Mouse (Mus musculus): ENCODE measurements around the gene Ttll3. TPM values are rescaled to one million over a fixed set of nuclear protein-coding genes. Genes with fewer than 3 reads are reported as not detected.

Gene Ttll3
- polyA plus RNA-seq, 1 experiment from 2014 or later, result 2.3 TPM

DNA sequence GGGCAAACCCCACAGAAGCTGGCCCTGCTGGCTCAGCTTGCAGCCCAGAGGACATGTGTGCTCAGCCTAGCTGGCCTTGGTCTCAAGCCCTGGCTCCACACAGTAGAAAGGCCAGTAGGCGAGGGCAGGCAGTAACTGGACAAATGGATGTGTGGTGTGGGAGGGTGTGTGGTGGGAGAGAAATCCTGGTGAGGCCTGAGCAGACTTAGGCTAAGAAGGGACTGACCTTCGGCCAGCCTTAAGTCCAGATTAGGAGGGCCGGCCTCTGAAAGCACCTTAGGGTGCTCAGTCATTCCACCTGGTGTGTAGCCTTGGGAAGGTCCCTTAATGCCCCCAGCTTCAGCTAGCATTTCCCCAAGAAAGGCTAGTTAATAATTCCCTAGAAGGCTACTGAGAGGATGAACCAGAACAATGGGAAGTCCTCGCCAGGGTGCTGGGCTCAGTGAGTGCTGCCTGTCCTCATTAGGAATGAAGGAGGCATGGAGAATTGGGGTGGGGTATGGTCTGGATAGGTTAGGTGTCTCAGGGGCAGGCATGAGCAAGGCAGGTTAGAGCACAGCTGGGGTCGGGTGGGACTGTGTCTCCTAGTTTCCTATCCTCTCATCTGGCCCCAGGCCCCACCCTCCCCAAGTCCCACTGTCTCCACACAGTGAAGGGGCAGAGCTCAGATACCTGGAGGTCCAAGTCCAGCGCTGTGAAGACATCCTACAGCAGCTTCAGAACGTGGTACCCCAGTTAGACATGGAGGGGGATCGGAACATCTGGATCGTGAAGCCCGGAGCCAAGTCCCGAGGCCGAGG, 15.8 kb downstream of the Ttll3 start:
- H3K4me3 ChIP-seq (ENCODE audit: low read length), result no peak overlapping the region
- ATAC-seq (replicated peaks; ENCODE audit: extremely low read depth, insufficient read depth, low FRiP score), result no peak
- no peak overlapping the region for H3K27ac ChIP-seq (ENCODE audit: low read length)
- H3K27me3 ChIP-seq (ENCODE audit: control insufficient read depth, insufficient read depth, low read length), result no peaks in the 10 kb centered on the region
- no peak overlapping the region for H3K9ac ChIP-seq (ENCODE audit: low read length)
- no peaks in the 10 kb centered on the region for H3K36me3 ChIP-seq (ENCODE audit: control insufficient read depth, insufficient read depth)
- WGBS, result 77% methylated on average over 12 of the region's 12 CpGs
- no peaks in the 10 kb centered on the region for H3K4me1 ChIP-seq (ENCODE audit: control insufficient read depth, insufficient read depth, low read length)
- no peak overlapping the region for H3K4me2 ChIP-seq (ENCODE audit: low read depth, low read length)
- H3K9me3 ChIP-seq (replicated peaks; ENCODE audit: control insufficient read depth, low read length), result no peaks in the 10 kb centered on the region

DNA sequence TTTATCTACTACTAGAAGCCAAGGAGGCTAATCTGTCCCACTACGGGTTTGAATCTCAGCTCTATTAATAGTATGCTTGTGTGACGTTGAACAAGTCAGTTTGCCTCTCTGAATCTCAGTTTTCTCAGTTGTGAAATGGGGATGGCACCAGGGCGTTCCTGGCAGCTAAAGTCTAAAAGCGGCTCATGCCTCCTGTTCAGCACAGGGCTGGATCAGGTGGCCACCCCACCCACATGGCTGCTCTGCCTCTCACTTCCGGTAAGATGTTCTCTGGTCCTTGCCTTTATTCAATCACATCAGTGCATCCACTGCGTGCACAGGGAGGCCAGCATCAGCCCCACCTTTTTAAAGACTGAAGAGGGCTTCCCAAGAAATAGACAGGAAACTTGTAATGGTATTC, 16.4 kb downstream of the Ttll3 start:
- no peaks in the 10 kb centered on the region for H3K36me3 ChIP-seq (ENCODE audit: control insufficient read depth, insufficient read depth)
- H3K27ac ChIP-seq (ENCODE audit: low read length), result no peak overlapping the region
- ATAC-seq (replicated peaks; ENCODE audit: extremely low read depth, insufficient read depth, low FRiP score), result no peak
- no peaks in the 10 kb centered on the region for H3K9me3 ChIP-seq (replicated peaks; ENCODE audit: control insufficient read depth, low read length)
- H3K4me2 ChIP-seq (ENCODE audit: low read depth, low read length), result no peak overlapping the region
- H3K9ac ChIP-seq (ENCODE audit: low read length), result no peak overlapping the region
- WGBS, result 70% methylated on average over 6 of the region's 6 CpGs
- no peak overlapping the region for H3K4me3 ChIP-seq (ENCODE audit: low read length)
- no peaks in the 10 kb centered on the region for H3K27me3 ChIP-seq (ENCODE audit: control insufficient read depth, insufficient read depth, low read length)
- H3K4me1 ChIP-seq (ENCODE audit: control insufficient read depth, insufficient read depth, low read length), result no peaks in the 10 kb centered on the region

DNA sequence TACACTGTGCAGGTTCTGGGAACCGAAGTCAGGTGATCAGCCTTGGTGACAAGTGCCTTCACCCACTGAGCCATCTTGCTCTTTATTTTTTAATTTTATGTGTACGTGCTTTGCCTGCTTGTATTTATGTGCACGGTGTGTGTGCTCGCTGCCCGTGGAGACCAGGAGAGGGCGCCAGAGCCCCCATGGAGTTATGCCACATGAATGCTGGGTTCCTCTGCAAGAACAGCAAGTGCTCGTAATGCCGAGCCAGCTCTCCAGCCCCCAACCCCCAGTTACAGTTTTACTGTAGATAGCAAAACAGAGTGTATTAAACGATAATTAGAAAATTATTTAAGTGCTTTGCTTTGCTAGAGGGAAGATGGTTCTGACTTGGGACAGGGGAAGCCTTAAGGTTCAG, 17.6 kb downstream of the Ttll3 start:
- ATAC-seq (replicated peaks; ENCODE audit: extremely low read depth, insufficient read depth, low FRiP score), result no peak
- H3K4me3 ChIP-seq (ENCODE audit: low read length), result no peak overlapping the region
- no peaks in the 10 kb centered on the region for H3K27me3 ChIP-seq (ENCODE audit: control insufficient read depth, insufficient read depth, low read length)

DNA sequence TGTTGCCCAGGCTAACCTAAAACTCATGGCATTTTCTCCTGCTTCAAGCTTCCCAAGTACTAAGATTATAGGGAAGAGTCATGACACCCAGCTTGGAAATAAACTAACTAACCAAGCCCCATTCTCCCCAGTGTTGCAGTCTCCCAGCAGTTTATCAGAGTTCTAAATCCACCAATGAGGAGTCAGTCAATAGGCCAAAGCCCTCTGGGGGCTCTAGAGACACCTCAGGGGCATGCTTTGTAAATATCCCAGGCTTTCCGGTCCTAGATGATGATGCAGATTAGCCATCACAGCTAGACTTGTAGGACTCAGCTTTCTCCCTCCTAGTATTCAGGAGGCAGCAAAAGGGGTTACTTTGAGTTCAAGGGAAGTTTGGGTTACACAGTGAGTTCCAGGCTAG, 20.9 kb downstream of the Ttll3 start:
- H3K4me1 ChIP-seq (ENCODE audit: control insufficient read depth, insufficient read depth, low read length), result no peaks in the 10 kb centered on the region
- H3K36me3 ChIP-seq (ENCODE audit: control insufficient read depth, insufficient read depth), result no peaks in the 10 kb centered on the region
- no peak overlapping the region for H3K27ac ChIP-seq (ENCODE audit: low read length)
- no peak for ATAC-seq (replicated peaks; ENCODE audit: extremely low read depth, insufficient read depth, low FRiP score)
- H3K9me3 ChIP-seq (replicated peaks; ENCODE audit: control insufficient read depth, low read length), result no peaks in the 10 kb centered on the region
- no peaks in the 10 kb centered on the region for H3K27me3 ChIP-seq (ENCODE audit: control insufficient read depth, insufficient read depth, low read length)
- H3K4me2 ChIP-seq (ENCODE audit: low read depth, low read length), result no peak overlapping the region
- no peak overlapping the region for H3K4me3 ChIP-seq (ENCODE audit: low read length)
- no peak overlapping the region for H3K9ac ChIP-seq (ENCODE audit: low read length)
- WGBS, result 50% methylated on average over 1 of the region's 1 CpGs

More for the DNA sequence above, 17.6 kb downstream of the Ttll3 start:
- Histone ChIP-seq H3K27ac (ENCODE audit: low read length) (no peak overlapping the region), H3K9ac (ENCODE audit: low read length) (no peak overlapping the region), H3K4me1 (ENCODE audit: control insufficient read depth, insufficient read depth, low read length) (no peaks in the 10 kb centered on the region), H3K4me2 (ENCODE audit: low read depth, low read length) (no peak overlapping the region), H3K9me3 (replicated peaks; ENCODE audit: control insufficient read depth, low read length) (no peaks in the 10 kb centered on the region), H3K36me3 (ENCODE audit: control insufficient read depth, insufficient read depth) (no peaks in the 10 kb centered on the region)
- WGBS, result 77% methylated on average over 9 of the region's 9 CpGs

DNA sequence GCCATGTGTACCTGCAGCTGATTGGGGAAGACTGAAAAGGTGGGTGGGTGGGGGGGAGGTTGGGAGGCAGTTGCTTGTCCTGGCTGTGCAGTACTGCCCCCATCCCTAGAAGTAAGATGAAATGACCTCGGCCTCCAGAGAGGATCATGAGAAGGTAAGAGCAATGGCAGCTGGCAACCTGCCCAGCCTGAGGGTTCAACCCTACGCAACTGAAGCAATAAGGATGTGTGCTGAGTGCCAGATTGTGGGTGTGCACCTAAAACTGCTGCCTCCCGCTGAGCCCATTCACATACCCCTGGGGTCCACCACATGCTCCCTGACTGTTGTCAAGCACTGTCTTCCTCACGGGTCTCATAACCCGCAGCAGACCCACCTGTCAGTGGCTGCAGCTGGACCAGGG, 27.4 kb downstream of the Ttll3 start:
- no peak for ATAC-seq (replicated peaks; ENCODE audit: extremely low read depth, insufficient read depth, low FRiP score)
- peaks cover 8% of the 10 kb centered on the region for H3K4me1 ChIP-seq (ENCODE audit: control insufficient read depth, insufficient read depth, low read length)
- H3K9ac ChIP-seq (ENCODE audit: low read length), result no peak overlapping the region
- no peak overlapping the region for H3K27ac ChIP-seq (ENCODE audit: low read length)
- H3K27me3 ChIP-seq (ENCODE audit: control insufficient read depth, insufficient read depth, low read length), result no peaks in the 10 kb centered on the region
- H3K4me3 ChIP-seq (ENCODE audit: low read length), result no peak overlapping the region
- H3K4me2 ChIP-seq (ENCODE audit: low read depth, low read length), result no peak overlapping the region
- no peaks in the 10 kb centered on the region for H3K36me3 ChIP-seq (ENCODE audit: control insufficient read depth, insufficient read depth)
- WGBS, result 60% methylated on average over 5 of the region's 5 CpGs
- H3K9me3 ChIP-seq (replicated peaks; ENCODE audit: control insufficient read depth, low read length), result no peaks in the 10 kb centered on the region

DNA sequence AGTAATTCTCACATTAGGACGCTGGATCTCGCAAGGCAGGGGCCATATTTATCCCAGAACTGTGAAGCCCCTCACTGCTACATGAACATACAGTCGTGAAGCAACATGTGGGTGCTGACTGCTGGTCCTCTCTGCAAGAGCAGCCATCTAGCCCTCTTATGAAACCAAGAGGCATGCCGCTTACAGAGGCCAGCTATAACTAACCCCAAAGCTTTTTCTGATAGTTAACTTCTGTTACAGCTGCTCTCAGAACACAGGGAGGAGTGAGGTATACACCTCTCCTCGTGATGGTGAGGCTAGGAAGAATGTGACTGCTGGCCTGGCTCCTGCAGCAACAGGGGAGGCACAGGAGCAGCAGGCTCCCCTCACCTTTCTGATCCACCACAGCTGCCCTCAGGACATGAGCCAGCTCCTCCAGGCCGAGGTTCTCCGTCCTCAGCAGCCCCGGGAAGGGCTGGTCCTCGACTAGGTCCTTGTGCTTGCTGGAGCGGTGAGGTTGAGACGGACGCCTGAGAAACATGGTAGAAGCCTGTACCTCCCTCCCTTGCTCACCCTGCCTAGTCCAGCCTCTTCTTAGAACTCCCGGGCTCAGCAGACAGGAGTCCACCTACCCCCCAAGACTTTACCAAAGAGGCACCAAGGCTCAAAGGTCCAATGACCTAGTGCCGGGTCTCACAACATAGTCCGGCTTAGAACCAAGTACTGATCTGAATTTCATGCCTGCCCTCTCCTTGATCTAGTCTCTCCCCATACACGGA, 29.6 kb downstream of the Ttll3 start:
- peak overlapping the region; percentile 58 for H3K27ac ChIP-seq (ENCODE audit: low read length)
- peak overlapping the region; percentile 93 for H3K4me2 ChIP-seq (ENCODE audit: low read depth, low read length)
- peak; percentile 25; the same call in 1 of the 2 replicates for ATAC-seq (replicated peaks; ENCODE audit: extremely low read depth, insufficient read depth, low FRiP score)
- H3K36me3 ChIP-seq (ENCODE audit: control insufficient read depth, insufficient read depth), result no peaks in the 10 kb centered on the region
- H3K9ac ChIP-seq (ENCODE audit: low read length), result peak overlapping the region; percentile 85
- H3K4me3 ChIP-seq (ENCODE audit: low read length), result peak overlapping the region; percentile 78
- H3K27me3 ChIP-seq (ENCODE audit: control insufficient read depth, insufficient read depth, low read length), result no peaks in the 10 kb centered on the region
- WGBS, result 11% methylated on average over 16 of the region's 16 CpGs
- no peaks in the 10 kb centered on the region for H3K9me3 ChIP-seq (replicated peaks; ENCODE audit: control insufficient read depth, low read length)
- peaks cover 8% of the 10 kb centered on the region for H3K4me1 ChIP-seq (ENCODE audit: control insufficient read depth, insufficient read depth, low read length)

DNA sequence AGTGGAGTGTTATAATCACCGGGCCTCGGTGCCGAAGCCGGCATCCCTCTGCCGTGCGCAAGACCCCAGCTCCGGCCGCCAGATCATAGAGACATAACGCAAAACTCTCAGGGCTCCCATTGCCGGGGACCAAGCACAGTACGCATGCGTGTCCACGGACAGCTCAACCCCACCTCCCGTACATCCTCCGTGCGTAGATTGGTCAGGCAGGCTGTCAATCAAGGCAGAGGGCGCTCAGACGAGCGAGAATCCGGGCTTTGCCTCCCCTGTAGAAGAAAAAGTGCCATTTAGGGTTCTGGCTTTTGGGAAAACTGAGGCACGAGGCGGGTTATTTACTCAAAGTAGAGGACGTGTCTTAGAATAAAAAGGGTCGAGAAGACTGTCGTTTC, 30.1 kb downstream of the Ttll3 start, which contains the start of gene Rpusd3:
Gene Rpusd3 (minus strand): TSS at position 142 of the 389 bp plus-strand sequence.
- peak within 1 kb of the TSS; percentile 58 for H3K27ac ChIP-seq (ENCODE audit: low read length)
- WGBS, result under 1% methylated on average over 25 of the region's 25 CpGs
- H3K9me3 ChIP-seq (replicated peaks; ENCODE audit: control insufficient read depth, low read length), result no peaks in the 10 kb centered on the region
- peak within 1 kb of the TSS; percentile 78 for H3K4me3 ChIP-seq (ENCODE audit: low read length)
- peak within 1 kb of the TSS; percentile 85 for H3K9ac ChIP-seq (ENCODE audit: low read length)
- no peaks in the 10 kb centered on the region for H3K27me3 ChIP-seq (ENCODE audit: control insufficient read depth, insufficient read depth, low read length)
- no peaks in the 10 kb centered on the region for H3K36me3 ChIP-seq (ENCODE audit: control insufficient read depth, insufficient read depth)
- peak; percentile 98 for ATAC-seq (replicated peaks; ENCODE audit: extremely low read depth, insufficient read depth, low FRiP score)
- H3K4me1 ChIP-seq (ENCODE audit: control insufficient read depth, insufficient read depth, low read length), result peaks cover 8% of the 10 kb centered on the region
- peak within 1 kb of the TSS; percentile 93 for H3K4me2 ChIP-seq (ENCODE audit: low read depth, low read length)

DNA sequence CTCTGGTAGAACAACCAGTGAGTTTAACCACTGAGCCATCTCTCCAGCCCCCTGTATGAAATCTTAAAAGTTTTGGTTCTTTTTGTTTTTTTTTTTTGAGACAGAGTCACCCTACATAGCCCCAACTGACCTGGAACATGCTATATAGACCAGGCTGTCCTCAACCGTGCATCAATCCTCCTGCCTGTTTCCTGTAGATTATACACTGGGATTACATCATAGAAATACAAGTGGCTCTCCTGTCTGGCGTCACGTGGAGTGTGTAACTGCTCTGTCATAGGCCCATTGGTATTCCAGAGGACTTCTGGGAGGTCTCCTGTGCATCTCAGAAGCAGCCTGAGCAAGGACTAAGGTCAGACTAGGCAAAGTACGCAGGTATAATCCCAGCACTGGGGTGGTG, 33.9 kb downstream of the Ttll3 start:
- H3K4me1 ChIP-seq (ENCODE audit: control insufficient read depth, insufficient read depth, low read length), result peaks cover 8% of the 10 kb centered on the region
- ATAC-seq (replicated peaks; ENCODE audit: extremely low read depth, insufficient read depth, low FRiP score), result no peak
- peaks cover 4% of the 10 kb centered on the region; the same call in 1 of the 2 replicates for H3K9me3 ChIP-seq (replicated peaks; ENCODE audit: control insufficient read depth, low read length)
- H3K36me3 ChIP-seq (ENCODE audit: control insufficient read depth, insufficient read depth), result no peaks in the 10 kb centered on the region
- no peaks in the 10 kb centered on the region for H3K27me3 ChIP-seq (ENCODE audit: control insufficient read depth, insufficient read depth, low read length)
- H3K4me2 ChIP-seq (ENCODE audit: low read depth, low read length), result no peak overlapping the region
- 54% methylated on average over 4 of the region's 4 CpGs for whole genome bisulfite sequencing
- no peak overlapping the region for H3K4me3 ChIP-seq (ENCODE audit: low read length)
- no peak overlapping the region for H3K9ac ChIP-seq (ENCODE audit: low read length)
- H3K27ac ChIP-seq (ENCODE audit: low read length), result no peak overlapping the region

DNA sequence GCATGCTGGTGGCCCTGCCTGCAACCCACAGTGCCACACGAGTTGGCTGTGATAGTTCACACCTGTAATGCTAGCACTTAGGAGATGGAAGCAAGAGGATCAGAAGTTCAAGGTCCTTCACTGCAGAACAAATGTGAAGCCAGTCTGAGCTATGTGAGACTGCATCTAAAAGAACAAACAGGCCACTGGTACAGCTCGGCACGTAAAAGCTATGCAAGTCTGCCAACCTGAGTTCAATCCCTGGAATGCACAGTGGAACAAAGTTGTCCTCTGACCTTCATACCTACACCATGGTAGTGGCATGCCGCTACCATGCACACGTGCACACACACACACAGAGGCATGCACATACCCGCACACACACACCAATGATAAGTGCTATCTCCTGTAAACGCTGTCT, 35.1 kb downstream of the Ttll3 start:
- Histone ChIP-seq H3K27ac (ENCODE audit: low read length) (no peak overlapping the region), H3K4me3 (ENCODE audit: low read length) (no peak overlapping the region), H3K27me3 (ENCODE audit: control insufficient read depth, insufficient read depth, low read length) (no peaks in the 10 kb centered on the region), H3K9ac (ENCODE audit: low read length) (no peak overlapping the region), H3K4me2 (ENCODE audit: low read depth, low read length) (no peak overlapping the region), H3K36me3 (ENCODE audit: control insufficient read depth, insufficient read depth) (no peaks in the 10 kb centered on the region), H3K9me3 (replicated peaks; ENCODE audit: control insufficient read depth, low read length) (peaks cover 4% of the 10 kb centered on the region; the same call in 1 of the 2 replicates), H3K4me1 (ENCODE audit: control insufficient read depth, insufficient read depth, low read length) (no peaks in the 10 kb centered on the region)
- ATAC-seq (replicated peaks; ENCODE audit: extremely low read depth, insufficient read depth, low FRiP score), result no peak
- 73% methylated on average over 7 of the region's 7 CpGs for WGBS

All from heart, embryonic 16.5 days (tissue).